9 mouse cellular contexts compared by ENCODE assay signal in the genomic region with DNA sequence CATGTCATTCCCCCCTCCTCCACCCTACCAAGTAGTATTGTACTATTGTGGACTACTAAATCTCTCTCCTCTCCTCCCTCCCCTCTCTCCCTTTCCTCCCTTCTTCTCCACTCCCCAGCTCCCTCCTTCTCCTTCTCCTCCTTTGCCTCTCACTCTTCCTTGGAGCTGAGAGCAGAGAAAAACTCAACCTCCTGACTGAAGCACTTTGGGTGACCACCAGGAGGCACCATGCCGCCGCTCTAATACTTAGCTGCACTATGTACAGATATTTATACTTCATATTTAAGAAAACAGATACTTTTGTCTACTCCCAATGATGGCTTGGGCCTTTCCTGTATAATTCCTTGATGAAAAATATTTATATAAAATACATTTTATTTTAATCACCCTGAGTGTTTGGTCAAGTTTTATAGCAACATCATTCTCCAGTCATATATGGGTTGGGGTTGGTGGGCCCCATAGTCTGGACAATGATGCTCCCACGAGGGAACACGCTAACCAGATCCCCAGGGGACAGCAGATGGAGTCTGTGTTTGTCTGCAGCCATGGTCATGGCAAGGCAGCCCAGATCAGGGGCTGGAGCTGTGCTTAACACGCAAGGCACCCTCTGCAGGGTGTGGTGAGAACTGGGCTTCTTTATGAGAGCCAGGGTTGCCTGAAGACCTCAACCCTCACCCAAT. TPM values are rescaled to one million over a fixed set of nuclear protein-coding genes. Genes with fewer than 3 reads are reported as not detected.
DNase-seq lines count a peak whose midpoint lies in the region; ATAC-seq and TF ChIP-seq lines count a peak whose summit lies in the region.
"Had no signal": no experiment of that assay in that cellular context is flagged by ENCODE, and none has a peak within 500 bp of the region (broad histone marks: within the 10 kb centered on the region; RNA-seq: fewer than 3 reads in every experiment).

No protein-coding gene starts in this region.

- no peak for TF ChIP-seq POLR2A in bone marrow, adult 2 months (IDR thresholded peaks at IDR 0.05; ENCODE audit: borderline replicate concordance, control insufficient read depth, low read depth, low read length)
- no peak for TF ChIP-seq POLR2A in small intestine, adult 2 months (IDR thresholded peaks at IDR 0.05; ENCODE audit: low read depth, low read length)

- no peak for ATAC-seq in hindbrain, postnatal 0 days
- no peak for ATAC-seq in hindbrain, embryonic 14.5 days (ENCODE audit: low FRiP score)

- TF ChIP-seq CTCF in hindbrain, postnatal 0 days (IDR thresholded peaks at IDR 0.05; ENCODE audit: low read depth): peak; percentile 62
- TF ChIP-seq CTCF in bone marrow, adult 2 months (IDR thresholded peaks at IDR 0.05; ENCODE audit: control insufficient read depth, insufficient read depth, low read length): peak; percentile 55
- TF ChIP-seq CTCF in small intestine, adult 2 months (IDR thresholded peaks at IDR 0.05; ENCODE audit: extremely low read depth, insufficient read length, insufficient replicate concordance, low read depth, low read length): peak; percentile 51; the same call in 1 of the 2 replicates

- no peaks in the 10 kb centered on the region for H3K9me3 ChIP-seq in hindbrain, postnatal 0 days (ENCODE audit: low read length)
- H3K9me3 ChIP-seq in hindbrain, embryonic 14.5 days (ENCODE audit: control insufficient read depth, low read length): no peaks in the 10 kb centered on the region
- H3K9me3 ChIP-seq in hindbrain, embryonic 10.5 days: no peaks in the 10 kb centered on the region
- H3K9me3 ChIP-seq: limb, embryonic 12.5 days; neural tube, embryonic 13.5 days had no signal

- no peak overlapping the region for H3K4me3 ChIP-seq in hindbrain, postnatal 0 days (ENCODE audit: low read length)
- no peak overlapping the region for H3K4me3 ChIP-seq in hindbrain, embryonic 14.5 days (replicated peaks; ENCODE audit: low read length)
- no peak overlapping the region for H3K4me3 ChIP-seq in bone marrow, adult 2 months (replicated peaks; ENCODE audit: control insufficient read depth, low read depth, low read length)
- H3K4me3 ChIP-seq in small intestine, adult 2 months (ENCODE audit: low read depth, low read length): no peak overlapping the region
- no peak overlapping the region for H3K4me3 ChIP-seq in hindbrain, embryonic 10.5 days
- H3K4me3 ChIP-seq: limb, embryonic 12.5 days; neural tube, embryonic 13.5 days had no signal

- peak; percentile 35 for DNase-seq in hindbrain, postnatal 0 days (ENCODE audit: low spot score)
- DNase-seq in hindbrain, embryonic 14.5 days (ENCODE audit: low spot score): no peak
- DNase-seq in right cerebral cortex, postnatal 10 days (ENCODE audit: low spot score in 2 of 2): peak; percentile 42 to 61
- no peak for DNase-seq in right cerebral cortex, postnatal 25 days
- DNase-seq in hindbrain, embryonic 10.5 days (ENCODE audit: low spot score): no peak

- no peak overlapping the region for H3K9ac ChIP-seq in hindbrain, postnatal 0 days (replicated peaks; ENCODE audit: low read length)
- no peak overlapping the region for H3K9ac ChIP-seq in hindbrain, embryonic 14.5 days
- H3K9ac ChIP-seq: limb, embryonic 12.5 days; neural tube, embryonic 13.5 days had no signal

- H3K27ac ChIP-seq in hindbrain, postnatal 0 days: no peak overlapping the region
- H3K27ac ChIP-seq in hindbrain, embryonic 14.5 days: no peak overlapping the region
- H3K27ac ChIP-seq in bone marrow, adult 2 months (ENCODE audit: control insufficient read depth, insufficient read depth, low read depth, low read length, poor library complexity): no peak overlapping the region
- H3K27ac ChIP-seq in small intestine, adult 2 months (ENCODE audit: insufficient read depth, low read depth, low read length): no peak overlapping the region
- H3K27ac ChIP-seq in hindbrain, embryonic 10.5 days: no peak overlapping the region
- H3K27ac ChIP-seq: limb, embryonic 12.5 days; neural tube, embryonic 13.5 days had no signal

- 70% methylated on average over 5 of the region's 5 CpGs for WGBS in hindbrain, postnatal 0 days
- 68% methylated on average over 5 of the region's 5 CpGs for WGBS in hindbrain, embryonic 14.5 days
- WGBS in bone marrow, adult 2 months: 61% methylated on average over 5 of the region's 5 CpGs
- 56% methylated on average over 5 of the region's 5 CpGs for WGBS in small intestine, adult 2 months
- WGBS in hindbrain, embryonic 10.5 days: 70% methylated on average over 5 of the region's 5 CpGs

- no peaks in the 10 kb centered on the region for H3K4me1 ChIP-seq in hindbrain, postnatal 0 days (ENCODE audit: insufficient read depth, low read length)
- no peaks in the 10 kb centered on the region for H3K4me1 ChIP-seq in hindbrain, embryonic 14.5 days (replicated peaks; ENCODE audit: control insufficient read depth, insufficient read depth, low read length)
- no peaks in the 10 kb centered on the region for H3K4me1 ChIP-seq in bone marrow, adult 2 months (ENCODE audit: control insufficient read depth, insufficient read depth, low read length)
- H3K4me1 ChIP-seq in small intestine, adult 2 months (ENCODE audit: control insufficient read depth, insufficient read depth, insufficient read length, low read length): no peaks in the 10 kb centered on the region; the same call in 1 of the 2 replicates
- no peaks in the 10 kb centered on the region for H3K4me1 ChIP-seq in hindbrain, embryonic 10.5 days (replicated peaks)
- H3K4me1 ChIP-seq: limb, embryonic 12.5 days; neural tube, embryonic 13.5 days had no signal

- no peaks in the 10 kb centered on the region for H3K27me3 ChIP-seq in hindbrain, postnatal 0 days (ENCODE audit: insufficient read depth, low read length)
- H3K27me3 ChIP-seq in hindbrain, embryonic 14.5 days (ENCODE audit: control insufficient read depth, insufficient read depth, low read length): no peaks in the 10 kb centered on the region
- no peaks in the 10 kb centered on the region for H3K27me3 ChIP-seq in small intestine, adult 2 months (ENCODE audit: control insufficient read depth, insufficient read depth, low read length)
- peaks cover 11% of the 10 kb centered on the region; the same call in 1 of the 2 replicates for H3K27me3 ChIP-seq in hindbrain, embryonic 10.5 days (ENCODE audit: insufficient read depth, poor library complexity, severe bottlenecking)
- H3K27me3 ChIP-seq: neural tube, embryonic 13.5 days had no signal

- no peaks in the 10 kb centered on the region for H3K36me3 ChIP-seq in hindbrain, postnatal 0 days (ENCODE audit: insufficient read depth, low read length)
- no peaks in the 10 kb centered on the region for H3K36me3 ChIP-seq in hindbrain, embryonic 14.5 days (replicated peaks; ENCODE audit: control insufficient read depth, insufficient read depth)
- H3K36me3 ChIP-seq in small intestine, adult 2 months (ENCODE audit: control insufficient read depth, insufficient read depth, low read length): peaks cover 71% of the 10 kb centered on the region
- H3K36me3 ChIP-seq in hindbrain, embryonic 10.5 days: no peaks in the 10 kb centered on the region
- H3K36me3 ChIP-seq: limb, embryonic 12.5 days; neural tube, embryonic 13.5 days had no signal

- H3K4me2 ChIP-seq in hindbrain, postnatal 0 days (ENCODE audit: low read depth, low read length): no peak overlapping the region
- H3K4me2 ChIP-seq in hindbrain, embryonic 14.5 days (replicated peaks): no peak overlapping the region
- H3K4me2 ChIP-seq: limb, embryonic 12.5 days; neural tube, embryonic 13.5 days had no signal

RNA-seq across cellular contexts. Expression of a gene that starts 24.8 kb away (rescaled TPM):
- total RNA-seq in hindbrain, postnatal 0 days (2014; rRNA removed): 19.0 and 21.8 TPM in 2 replicates
- polyA plus RNA-seq in hindbrain, postnatal 0 days (2015; fragmentation: Nextera tagmentation; extraction: Ambion mirVana): 23.3 and 24.0 TPM in 2 replicates
- polyA plus RNA-seq in hindbrain, embryonic 14.5 days (2014; fragmentation: Nextera tagmentation; extraction: Ambion mirVana): 12.2 and 13.7 TPM in 2 replicates
- 54.4 and 58.6 TPM in 2 replicates for polyA plus RNA-seq in bone marrow, adult 2 months (2011; ENCODE audit: insufficient read depth, insufficient read length, low replicate concordance, missing spikeins)
- polyA plus RNA-seq in small intestine, adult 2 months (2012; rRNA removed): 263 and 686 TPM in 2 replicates
- 4.3 and 5.7 TPM in 2 replicates for polyA plus RNA-seq in hindbrain, embryonic 10.5 days (2016; fragmentation: Nextera tagmentation; extraction: Ambion mirVana)

RNA-seq across cellular contexts. Expression of a gene that starts 39.4 kb away (rescaled TPM):
- 0.21 and 0.36 TPM in 2 replicates for total RNA-seq in hindbrain, postnatal 0 days (2014; rRNA removed)
- 0.41 and 0.52 TPM in 2 replicates for polyA plus RNA-seq in hindbrain, postnatal 0 days (2015; fragmentation: Nextera tagmentation; extraction: Ambion mirVana)
- 1.1 TPM in 2 replicates for polyA plus RNA-seq in hindbrain, embryonic 14.5 days (2014; fragmentation: Nextera tagmentation; extraction: Ambion mirVana)
- not detected in 2 replicates for polyA plus RNA-seq in bone marrow, adult 2 months (2011; ENCODE audit: insufficient read depth, insufficient read length, low replicate concordance, missing spikeins)
- 4.4 and 13.0 TPM in 2 replicates for polyA plus RNA-seq in small intestine, adult 2 months (2012; rRNA removed)
- 0.71 and 1.1 TPM in 2 replicates for polyA plus RNA-seq in hindbrain, embryonic 10.5 days (2016; fragmentation: Nextera tagmentation; extraction: Ambion mirVana)

Comparison
In these comparisons a context has a peak if more than half of its experiments do, and no peak if none do; other contexts are left out.
1. DNase-seq: peak in hindbrain, postnatal 0 days (single experiment) and right cerebral cortex, postnatal 10 days (2 of 2); none in hindbrain, embryonic 14.5 days (single experiment), right cerebral cortex, postnatal 25 days (single experiment) and hindbrain, embryonic 10.5 days (single experiment).
2. Peak in every context shown above with its lines, with median percentiles within 50 percentile points of each other: CTCF ChIP-seq.